Mouse (Mus musculus) thymus, adult 2 months (tissue): ENCODE results near the gene Kdm5a.

Source experiments
- CTCF ChIP-seq: fragments of 200-500 bp; IDR thresholded peaks from 2 replicates; pipeline ENCODE4 v1.5.1; 2012; ENCODE audit warnings: mild to moderate bottlenecking, control low read depth, low read length, moderate library complexity, borderline replicate concordance; ENCODE audit not compliant: control insufficient read depth, poor library complexity, insufficient read depth; ENCODE audit errors: extremely low read depth
- POLR2A ChIP-seq: fragments of 200-500 bp; IDR thresholded peaks from 2 replicates; pipeline ENCODE4 v1.6.1; 2012; ENCODE audit warnings: mild to moderate bottlenecking, low read length, control low read depth, moderate library complexity; ENCODE audit not compliant: control insufficient read depth, poor library complexity, insufficient read depth; ENCODE audit errors: extremely low read depth

DNA sequence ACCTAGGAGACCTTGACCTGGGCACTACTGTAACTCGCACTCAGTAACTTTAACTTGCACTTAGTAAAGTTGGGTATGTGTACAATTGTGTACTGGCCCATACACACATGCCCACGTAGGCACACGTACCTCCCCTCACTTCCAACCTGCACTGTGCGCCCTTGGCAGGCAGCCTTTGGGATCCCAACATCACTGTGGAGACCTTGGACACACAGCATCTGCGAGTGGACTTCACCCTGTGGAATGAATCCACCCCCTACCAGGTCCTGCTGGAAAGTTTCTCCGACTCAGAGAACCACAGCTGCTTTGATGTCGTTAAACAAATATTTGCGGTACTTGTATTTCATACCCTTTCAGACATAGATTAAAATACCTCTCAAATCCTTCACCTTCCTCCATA is 111.4 kb downstream of the Kdm5a start:
- no peak for TF ChIP-seq CTCF
- no peak for TF ChIP-seq POLR2A
